Mouse (Mus musculus) thymus, postnatal 4 days (tissue): ENCODE results near the gene Cd164l2.

Experiments used
- DNase-seq: peaks from one replicate; pipeline ENCODE4 v3.0.0; 2021

Gene Cd164l2

GRCm38 (mm10) chr4:133211751-133212561 is at the start of gene Cd164l2, which contains the start of gene Gpr3:
Gene Cd164l2, plus strand, starts transcription at chr4:133212131.
Gene Gpr3, minus strand, starts transcription at chr4:133212536.
- peak; percentile 39 for DNase-seq

GRCm38 (mm10) chr4:133162196-133162595 is 49.7 kb upstream of the Cd164l2 start:
- no peak for DNase-seq

- no peak for DNase-seq
Measured at GRCm38 (mm10) chr4:133166773-133167172, 45.2 kb upstream of the Cd164l2 start.

DNA sequence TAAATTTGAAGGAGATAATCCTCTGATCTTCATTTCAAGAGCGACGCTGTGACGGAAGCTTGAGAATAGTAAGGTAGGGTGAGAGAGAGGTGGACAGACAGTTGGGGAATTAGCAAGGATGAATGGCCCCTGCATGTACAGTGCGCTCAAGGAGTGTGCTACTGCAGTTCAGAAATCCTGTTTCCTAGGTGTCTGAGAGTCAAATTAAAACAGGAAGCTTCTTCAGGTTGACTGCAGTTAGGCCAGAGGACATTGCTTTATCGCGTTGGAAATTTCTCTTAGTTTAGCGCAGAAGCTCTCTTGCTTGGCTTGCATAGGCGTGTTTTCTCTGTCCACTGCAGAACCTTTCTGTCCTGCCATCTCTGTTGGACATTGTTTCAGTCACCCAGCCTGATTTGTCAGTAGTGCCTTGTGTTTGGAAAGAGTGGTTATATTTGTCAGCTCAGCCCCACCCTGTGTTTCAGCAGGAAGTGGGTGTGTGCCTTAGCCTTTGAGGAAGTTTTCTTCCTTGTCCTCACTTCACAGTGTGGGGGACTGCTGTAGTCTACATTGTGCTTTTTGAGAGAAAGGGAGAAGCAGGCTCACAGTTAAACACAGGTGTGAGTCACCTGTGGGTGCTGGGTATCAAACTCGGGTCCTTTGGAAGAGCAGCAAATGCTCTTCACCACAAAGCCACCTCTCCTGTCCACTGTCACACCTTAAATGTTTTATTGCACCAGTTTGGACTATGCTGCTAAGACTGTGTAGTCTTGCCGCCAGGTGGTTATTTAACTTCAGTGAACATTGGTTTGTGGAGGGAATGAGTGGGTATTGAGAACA is 42.5 kb upstream of the Cd164l2 start:
- DNase-seq: peak; percentile 52

DNA sequence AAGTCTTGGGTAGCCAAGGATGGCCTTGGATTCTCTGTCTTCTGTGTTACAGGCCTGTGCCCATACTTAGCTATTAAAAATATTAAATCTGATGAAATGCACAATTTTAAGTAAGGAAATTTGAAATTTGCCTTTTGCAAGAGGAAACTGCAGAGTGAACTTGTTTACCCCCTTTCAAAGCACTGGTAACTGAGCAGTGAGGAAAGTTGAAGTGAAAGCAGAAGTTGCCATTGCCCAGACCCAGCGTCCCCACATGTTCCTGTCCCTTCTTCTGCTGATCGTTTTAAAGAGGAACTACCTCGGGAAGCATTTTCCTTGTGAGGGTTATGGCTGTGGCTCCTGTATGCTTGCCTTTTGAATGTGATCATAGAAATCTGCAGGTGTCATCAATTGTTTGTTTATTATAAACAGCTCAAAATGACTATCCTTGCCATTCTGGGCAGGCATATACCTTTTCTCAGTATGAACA is 41.8 kb upstream of the Cd164l2 start:
- no peak for DNase-seq

GRCm38 (mm10) chr4:133170616-133171015 is 41.3 kb upstream of the Cd164l2 start:
- DNase-seq: no peak

GRCm38 (mm10) chr4:133172451-133172850 is 39.5 kb upstream of the Cd164l2 start:
- no peak for DNase-seq

- peak; percentile 51 for DNase-seq
Measured at GRCm38 (mm10) chr4:133174361-133174760, 37.6 kb upstream of the Cd164l2 start.

- no peak for DNase-seq
Measured at GRCm38 (mm10) chr4:133175274-133175673, 36.7 kb upstream of the Cd164l2 start.

DNA sequence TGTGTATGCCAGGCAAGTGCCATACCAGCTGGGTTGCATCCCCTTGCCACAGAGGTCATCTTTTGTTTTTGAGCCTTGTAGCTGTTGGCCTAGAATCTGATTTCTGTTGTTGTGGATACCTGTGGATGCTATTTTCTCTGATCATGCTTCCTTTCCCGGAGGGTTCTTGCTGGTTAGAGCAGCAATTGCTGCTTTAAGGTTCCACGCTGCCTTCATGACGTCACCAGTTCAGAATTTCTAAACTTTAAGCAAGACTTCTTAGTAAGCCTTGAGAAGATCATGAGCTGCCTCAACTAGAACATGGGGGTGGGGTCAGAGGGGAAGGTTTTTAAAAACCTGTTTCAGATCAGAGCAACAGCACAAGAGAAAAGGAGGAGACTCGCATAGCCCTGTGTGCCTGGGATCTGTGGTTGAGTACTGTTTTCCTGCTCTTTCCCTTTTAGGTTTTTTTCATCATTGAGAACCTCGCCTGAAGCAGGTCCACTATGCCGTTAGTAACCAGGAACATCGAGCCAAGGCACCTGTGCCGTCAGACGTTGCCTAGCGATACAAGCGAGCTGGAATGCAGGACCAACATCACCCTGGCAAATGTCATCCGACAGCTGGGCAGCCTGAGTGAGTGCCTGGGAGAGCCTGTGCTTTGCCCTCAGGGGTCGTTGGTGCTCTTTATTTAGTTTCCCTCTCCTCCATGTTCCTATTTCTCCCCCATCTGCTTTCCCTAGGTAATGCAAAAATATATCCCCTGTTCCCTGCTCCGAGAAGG is 35.8 kb upstream of the Cd164l2 start:
- no peak for DNase-seq

- DNase-seq: no peak
Measured at GRCm38 (mm10) chr4:133176761-133177403, 35.0 kb upstream of the Cd164l2 start.

DNA sequence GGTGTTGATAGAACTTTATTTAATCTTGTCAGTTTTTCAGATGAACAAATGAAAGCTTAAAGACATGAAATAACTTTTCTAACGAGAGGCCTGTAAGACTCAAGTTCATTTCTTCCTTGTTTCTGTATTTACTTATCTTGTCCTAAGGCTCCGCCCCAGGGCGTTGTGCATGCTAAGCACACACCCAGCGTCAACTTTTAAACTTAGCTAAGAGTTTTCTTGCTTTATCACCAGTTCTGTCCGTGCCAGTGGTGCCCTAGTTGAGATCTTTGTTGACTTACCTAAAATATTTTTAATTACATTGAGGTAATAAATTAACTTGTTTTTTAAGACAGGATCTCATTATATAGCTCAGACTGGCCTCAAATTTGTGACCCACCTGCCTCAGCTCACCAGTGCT is 33.6 kb upstream of the Cd164l2 start:
- no peak for DNase-seq

DNA sequence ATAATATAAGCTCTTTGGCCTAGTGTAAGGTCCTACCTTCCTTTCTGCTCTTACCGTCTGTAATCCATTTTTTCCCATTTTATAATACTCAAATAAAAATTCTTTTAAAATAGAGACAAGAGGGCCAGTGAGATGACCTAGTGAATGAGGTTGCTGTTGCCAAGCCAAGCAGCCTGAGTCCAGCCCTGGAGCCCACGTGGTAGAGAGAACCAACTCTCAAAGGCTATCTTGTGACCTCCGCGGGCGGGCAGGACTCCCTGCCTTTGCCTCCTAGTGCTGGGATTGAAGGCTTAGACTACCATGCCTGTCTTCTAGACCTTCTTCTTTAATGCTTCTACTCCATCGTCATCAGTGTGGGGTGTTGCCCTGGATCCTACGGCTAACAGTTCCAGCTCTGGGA is 32.7 kb upstream of the Cd164l2 start:
- DNase-seq: no peak

GRCm38 (mm10) chr4:133182439-133183033 is 29.4 kb upstream of the Cd164l2 start:
- no peak for DNase-seq

- no peak for DNase-seq
Measured at GRCm38 (mm10) chr4:133184031-133184897, 27.7 kb upstream of the Cd164l2 start.

DNA sequence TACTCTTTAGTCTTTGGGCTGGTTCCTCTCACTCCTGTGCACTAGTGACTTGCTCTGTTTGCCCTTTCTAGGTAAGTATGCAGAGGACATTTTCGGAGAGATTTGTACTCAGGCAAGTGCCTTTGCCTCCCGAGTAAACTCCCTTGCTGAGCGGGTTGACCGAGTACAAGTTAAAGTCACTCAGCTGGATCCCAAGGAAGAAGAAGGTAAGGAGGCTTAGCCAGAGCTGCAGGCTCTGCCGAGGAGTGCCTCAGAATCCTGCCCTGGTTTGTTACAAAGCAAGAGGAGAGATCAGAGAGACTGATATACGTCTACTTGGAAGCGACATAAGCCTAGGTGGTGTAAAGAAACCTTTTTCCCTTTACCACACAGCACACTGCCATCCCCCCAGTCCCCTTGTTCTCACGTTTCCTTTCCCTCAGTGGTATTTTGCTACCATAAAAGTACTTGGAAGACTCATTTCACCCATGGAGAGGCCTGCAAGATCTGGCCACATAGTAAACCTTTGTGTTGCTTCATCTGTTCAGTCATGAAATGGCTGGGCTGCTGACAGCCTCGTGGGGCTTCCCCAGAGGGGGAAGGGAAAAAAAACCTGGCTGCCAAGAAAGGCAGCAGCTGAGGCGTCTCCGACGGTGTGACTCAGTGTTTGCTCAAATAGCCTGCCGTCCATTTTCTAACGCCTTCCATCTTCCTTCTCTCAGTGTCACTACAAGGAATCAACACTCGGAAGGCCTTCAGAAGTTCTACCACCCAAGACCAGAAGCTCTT is 26.8 kb upstream of the Cd164l2 start:
- no peak for DNase-seq

- DNase-seq: no peak
Measured at GRCm38 (mm10) chr4:133185893-133186292, 26.0 kb upstream of the Cd164l2 start.

DNA sequence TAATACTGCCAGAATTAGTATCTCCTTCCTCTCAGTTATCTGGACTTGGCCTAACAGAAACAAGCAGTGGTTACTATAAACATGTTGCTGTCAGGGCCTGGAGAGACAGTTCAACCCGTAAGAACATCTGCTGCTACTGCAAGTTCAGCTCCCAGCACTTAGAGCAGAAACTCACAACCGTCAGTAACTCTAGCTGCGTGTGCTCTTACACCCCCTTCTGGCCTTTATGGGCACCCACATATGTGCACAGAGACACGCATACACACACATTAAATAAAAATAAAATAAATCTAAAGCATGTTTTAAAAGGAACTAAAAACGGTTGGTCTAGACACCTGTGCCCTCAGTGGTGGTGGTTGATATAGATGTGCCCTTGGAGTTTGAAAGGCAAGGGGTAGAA is 25.1 kb upstream of the Cd164l2 start:
- DNase-seq: no peak

- DNase-seq: no peak
Measured at GRCm38 (mm10) chr4:133189396-133189795, 22.5 kb upstream of the Cd164l2 start.

GRCm38 (mm10) chr4:133194482-133194881 is 17.4 kb upstream of the Cd164l2 start:
- no peak for DNase-seq
